Mouse (Mus musculus) embryo, embryonic 11 days (tissue): ENCODE measurements at regions not wholly inside any gene's neighbourhood (a gene's known extent, or its start where the extent isn't known, plus 50 kb on each side); places are given as distances from the start of the nearest gene placed in this dataset.
A peak's percentile ranks its signal among the peaks of the same experiment; 100 is the strongest.

Experiments used
- DNase-seq: peaks from one replicate; pipeline ENCODE4 v3.0.0-alpha.2; 2015

DNA sequence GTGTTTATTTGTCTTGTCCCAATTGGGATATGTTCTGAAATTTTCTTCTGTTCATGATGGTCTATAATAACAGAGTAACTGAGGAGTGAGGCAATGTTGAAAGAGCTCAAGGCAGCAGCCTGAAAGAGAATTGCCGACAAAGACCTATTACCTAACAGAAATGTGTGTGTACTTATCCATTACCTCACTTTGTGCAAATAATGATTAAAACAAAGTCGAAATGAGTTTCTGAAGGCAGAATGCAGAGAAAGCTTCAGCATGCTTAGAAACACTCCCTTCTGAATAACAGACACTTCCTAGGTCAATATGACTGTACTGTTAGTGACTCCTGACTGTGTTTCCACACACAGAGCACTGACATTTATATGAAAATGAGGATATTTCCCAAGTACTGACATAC, 63.0 kb downstream of the Kbtbd8 start:
- DNase-seq, result no peak

DNA sequence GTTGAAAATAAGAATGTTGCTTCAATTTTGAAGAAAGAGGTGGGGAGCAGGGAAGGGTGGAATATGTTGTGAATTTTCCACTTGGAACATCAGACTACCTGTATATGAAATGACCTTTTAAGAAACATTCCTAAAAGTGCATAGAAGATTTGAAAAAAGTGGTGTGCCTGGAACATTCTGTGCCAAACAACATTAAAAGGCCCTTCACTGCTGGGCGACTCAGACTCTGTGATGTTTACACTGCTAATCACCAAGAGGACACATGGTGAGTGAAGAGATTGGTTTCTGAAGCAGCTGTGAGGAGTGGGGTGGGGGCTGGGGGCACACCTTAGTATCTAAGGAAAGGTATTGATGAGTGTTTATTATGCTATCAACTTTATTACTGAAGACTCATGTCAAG, 65.2 kb downstream of the Kbtbd8 start:
- DNase-seq, result no peak

DNA sequence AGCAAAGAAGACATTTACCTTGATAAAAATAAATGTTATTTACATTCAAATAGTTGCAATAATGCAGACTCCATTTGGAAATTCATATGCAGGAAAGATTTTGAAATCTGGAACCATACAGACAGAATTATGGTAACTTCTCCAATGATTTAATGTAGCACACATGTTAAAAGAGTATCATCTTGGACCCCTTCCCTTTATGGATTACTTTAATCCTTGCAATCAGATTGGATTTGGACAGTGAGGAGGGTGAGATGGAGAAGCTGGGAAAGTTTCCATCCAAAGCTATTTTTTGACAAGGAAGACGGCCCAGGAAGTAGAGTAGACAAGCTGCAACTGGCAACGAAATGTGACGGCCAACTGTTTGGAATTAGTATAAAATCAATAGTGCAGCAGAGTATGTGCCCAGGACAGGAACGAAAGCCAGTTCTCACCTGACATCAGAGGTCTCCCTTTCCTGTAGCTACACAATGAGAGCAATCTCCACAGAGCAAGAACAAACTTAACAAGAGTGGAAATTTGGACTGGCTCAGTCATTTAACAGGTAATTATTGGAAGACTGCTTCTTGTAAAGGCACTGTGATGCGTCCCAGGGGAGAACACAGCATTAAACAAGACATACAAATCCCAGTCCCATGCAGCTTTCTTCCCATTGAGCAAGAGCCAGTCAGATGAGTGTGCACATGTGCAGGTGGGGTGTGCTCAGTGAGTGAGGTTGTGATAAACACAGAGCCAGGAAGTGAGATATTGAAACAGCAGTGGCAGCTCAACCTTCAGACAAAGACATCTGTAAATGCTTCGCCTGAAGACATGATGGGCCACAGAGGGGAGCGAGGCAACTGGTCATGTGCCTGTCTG, 68.3 kb downstream of the Kbtbd8 start:
- DNase-seq, result no peak

DNA sequence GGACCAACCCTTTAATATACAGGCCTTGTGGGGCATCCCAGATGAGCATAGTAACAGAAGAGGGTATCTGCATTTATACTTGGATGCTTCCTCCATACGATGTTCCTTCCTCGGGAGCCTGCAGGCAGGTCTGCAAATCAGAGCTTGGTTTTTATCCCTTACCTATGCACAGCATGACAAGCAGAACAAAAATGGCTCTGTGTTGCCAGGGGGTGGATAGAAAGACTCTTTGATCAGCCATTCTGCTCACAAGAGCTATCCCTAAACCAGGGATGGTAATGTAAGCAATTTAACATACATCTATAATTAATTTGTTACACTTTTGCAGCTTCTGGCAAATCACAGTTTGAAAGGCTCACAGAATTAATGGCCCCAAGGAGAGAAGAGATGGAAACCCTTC, 79.6 kb downstream of the Kbtbd8 start:
- no peak for DNase-seq

DNA sequence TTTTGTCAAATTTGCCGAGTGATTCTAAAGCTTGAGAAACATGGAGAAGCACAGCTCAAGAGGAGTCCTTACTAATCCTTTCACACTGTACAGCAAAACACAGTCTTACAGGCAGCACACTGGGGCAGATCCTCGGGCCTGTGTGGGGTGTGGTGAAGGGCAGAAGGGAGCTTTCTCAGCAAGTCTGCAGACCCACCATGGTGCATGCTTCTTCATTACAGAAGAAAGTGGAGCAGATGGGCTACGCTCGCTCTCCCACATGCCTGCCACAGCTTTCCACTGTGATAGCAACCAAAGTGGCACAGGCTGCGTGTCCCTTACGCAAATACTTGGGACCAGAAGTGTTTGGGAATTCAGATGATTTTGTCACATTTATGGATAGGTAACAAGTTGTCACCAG, 81.6 kb downstream of the Kbtbd8 start:
- DNase-seq, result no peak

DNA sequence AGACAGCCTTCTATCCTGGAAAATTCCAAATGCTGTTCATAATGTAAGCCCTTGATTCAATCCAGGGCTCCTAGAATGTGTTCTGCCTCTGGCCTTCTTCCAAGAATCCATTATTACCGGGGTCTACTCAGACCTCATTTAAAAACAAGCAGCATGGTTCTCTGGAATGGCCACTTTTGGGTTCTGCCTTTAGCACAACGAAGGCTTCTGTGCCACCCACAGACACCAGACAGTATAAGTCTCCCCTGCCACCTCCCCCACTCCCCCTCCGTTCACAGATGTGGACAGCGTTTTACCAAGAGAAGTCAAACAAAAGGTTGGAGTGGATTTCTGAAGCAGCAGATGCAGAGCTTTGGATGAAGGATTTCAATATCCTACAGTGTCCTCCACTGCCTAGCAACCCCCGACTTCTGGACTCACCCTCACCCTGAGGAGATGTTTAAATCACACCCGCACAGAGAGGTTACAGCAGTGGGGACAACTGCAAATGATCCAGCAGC, 85.3 kb downstream of the Kbtbd8 start:
- peak; percentile 48 for DNase-seq

DNA sequence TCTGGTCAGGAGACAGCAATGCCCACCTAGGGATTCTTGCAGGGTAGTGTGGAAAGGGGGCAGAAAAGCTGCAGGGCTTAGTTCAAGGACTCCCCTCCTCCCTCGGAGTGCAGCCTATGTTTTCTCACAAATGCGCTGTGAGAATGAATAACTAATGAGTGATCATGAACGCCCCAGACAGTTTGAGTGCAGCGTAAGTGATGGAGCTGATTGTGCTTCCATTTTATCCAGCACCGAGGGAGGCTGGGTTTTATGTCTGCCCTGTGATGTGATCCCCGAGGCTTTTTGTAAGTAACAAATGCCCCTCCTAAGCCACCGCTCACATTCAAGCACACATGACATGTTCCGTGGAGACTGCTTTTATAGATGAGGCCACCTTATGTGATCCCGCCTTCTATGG, 85.9 kb downstream of the Kbtbd8 start:
- peak; percentile 54 for DNase-seq

DNA sequence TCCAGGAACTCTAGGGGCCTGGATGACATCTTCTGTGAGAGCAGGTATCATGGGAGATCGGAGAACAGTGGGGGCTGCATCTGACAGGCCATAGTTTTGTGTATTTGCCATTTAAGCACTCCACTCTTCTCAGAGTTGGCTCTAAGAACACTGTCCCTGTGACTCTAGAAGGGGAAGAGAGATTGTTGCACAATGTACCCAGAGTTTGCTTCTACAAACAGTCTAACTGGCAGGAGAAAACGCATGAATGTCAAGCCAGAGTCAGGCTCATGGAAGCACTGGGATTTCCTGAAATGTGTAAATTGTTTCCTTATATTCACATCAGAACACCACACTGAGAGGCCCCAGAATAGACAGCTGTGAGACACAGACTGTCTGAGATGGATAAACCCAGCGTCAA, 87.2 kb downstream of the Kbtbd8 start:
- DNase-seq, result no peak

DNA sequence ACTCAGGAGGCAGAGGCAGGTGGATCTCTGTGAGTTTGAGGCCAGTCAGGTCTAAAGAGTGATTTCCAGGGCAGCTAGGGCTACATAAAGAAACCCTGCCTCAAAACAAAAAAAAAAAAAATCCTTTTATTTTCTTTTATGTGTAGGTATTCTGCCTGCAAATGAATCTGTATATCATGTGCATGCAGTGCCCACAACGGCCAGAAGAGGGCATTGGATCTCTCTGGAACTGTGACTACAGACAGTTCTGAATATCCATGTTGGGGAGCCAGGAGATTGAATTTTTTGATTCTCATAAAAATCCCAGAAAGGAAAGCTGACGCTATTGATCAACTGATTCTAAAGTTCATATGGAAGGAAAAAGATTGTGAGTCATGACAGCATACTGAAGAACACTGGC, 90.0 kb downstream of the Kbtbd8 start:
- DNase-seq, result peak; percentile 35

DNA sequence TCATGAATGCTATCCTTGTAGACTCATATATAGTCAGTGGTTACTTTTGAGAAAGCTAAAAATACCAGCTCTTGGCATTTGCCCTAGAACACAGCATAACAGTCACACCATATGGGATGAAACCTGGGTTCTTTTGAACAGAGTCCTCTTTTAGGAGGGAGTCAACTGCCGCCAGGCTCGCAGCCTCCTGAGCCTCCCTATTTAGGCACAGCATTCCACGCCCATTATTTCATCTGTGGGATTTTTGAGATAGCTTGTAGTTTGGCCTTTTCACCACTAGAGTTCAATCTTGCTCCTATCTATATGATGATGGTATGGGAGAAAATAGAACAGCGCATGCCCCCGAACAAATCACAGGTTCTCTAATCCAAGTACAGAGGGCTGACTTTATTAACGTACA, 100.4 kb downstream of the Kbtbd8 start:
- peak; percentile 50 for DNase-seq

DNA sequence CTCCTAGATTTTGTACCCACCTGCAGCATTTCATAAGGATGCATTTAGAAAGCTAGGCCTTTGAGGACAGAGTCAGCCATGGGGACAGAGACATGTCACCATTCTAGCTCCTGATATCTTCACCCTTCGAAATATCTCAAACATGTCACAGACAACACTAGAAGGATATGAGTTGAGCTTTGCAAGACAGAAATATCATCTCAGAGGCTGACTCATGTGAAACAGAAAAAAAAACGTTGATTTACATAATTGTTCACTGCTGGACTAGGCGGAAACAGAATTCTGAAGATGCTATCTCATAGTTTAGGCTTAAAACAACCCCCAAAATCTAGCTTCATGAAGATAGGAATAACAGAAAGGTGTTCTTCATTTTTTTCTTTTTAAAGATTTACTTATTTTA, 101.8 kb downstream of the Kbtbd8 start:
- DNase-seq, result no peak

DNA sequence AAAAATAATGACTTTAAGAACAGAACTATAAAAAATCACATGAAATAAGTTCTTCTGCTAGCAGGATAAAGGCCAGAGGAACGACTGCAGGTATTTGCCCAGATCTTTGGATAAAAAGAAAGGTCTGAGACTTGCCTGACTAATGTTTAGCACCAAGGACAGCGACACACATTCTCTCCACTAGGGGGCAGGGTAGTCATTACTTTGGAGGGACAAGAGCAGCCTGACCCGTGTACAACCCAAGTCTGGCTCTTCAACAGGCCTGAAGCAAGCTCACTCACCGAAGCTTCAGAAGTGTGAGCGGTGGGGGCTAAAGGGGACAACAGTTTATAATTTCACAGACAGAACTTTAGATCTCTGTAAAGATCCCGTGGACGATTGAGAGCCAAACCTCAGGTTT, 98.4 kb upstream of the Gm10234 start:
- DNase-seq, result peak; percentile 88

DNA sequence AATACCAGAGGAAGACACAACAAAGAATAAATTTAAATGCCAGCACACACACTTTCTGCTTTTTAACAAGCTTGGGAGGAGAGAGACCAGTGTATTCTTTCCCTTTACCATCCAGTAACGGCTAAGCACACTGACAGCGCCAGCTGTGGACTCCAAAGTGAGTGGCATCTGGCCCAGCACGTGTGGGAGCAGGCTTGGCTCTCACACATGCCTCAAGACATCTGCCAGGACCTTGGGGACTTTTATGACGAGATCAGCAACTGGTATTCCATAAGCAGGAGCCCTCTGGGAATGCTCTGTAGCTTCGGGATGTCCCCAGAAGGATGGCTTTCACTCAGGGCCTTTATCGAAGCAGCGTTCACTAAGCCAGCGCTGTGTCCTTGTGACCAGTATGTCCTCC, 92.0 kb upstream of the Gm10234 start:
- no peak for DNase-seq

DNA sequence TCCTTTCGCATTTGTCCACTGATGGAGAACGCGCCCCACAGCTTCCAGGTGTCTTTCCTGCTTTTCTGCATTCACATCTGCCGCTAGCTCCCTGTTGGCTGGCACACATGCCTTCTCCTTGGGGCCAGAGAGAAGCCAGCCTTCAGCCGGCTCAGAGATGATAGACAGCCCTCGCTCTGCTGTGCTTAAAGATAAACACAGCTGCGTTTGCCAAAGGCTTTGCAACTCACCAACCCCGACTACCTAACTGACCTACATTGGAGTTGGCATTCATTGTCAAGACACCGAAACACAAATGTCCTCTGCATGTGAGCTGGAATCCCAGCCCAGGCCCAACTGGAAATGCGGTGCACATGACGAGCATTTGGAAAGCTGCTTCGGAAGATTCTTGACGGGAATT, 87.2 kb upstream of the Gm10234 start:
- no peak for DNase-seq

DNA sequence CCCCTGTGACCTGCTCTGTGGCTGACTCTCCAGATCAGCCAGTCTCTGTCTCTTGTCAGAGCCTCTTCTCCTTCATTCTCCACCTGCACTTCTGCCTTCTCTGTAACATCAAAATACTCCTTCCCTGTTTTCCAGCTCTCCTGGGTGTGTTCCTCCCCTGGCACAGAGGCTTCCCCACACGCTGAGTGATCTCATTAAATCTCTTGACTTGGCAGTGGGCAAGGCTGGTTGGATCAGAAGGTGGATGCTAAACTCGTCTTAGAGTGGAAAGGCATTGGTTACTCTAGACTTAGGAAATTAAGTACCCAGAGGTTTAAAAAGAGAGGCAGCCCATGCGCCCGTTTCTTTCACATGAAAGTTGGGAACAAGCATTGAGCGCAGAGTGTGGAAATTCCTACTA, 78.3 kb upstream of the Gm10234 start:
- DNase-seq, result no peak

DNA sequence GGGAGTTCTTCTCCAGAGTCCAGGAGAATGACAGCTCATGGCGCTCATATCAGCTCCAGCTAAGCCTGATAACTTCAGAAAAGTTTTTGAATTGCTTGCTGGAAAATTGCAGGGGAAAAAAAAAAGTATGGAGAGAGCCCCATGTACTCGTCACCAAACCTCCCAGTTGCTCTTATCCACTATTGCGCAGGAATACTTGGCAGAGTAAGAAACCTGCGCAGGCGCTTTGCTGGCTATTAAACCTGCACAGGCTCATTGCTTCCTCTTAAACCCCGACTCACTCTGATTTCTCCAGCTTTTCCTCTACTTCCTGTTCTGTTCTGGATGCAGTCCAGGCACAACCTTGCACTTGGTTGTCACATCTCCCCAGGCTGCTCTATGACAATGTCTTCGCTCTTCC, 77.0 kb upstream of the Gm10234 start:
- DNase-seq, result no peak

DNA sequence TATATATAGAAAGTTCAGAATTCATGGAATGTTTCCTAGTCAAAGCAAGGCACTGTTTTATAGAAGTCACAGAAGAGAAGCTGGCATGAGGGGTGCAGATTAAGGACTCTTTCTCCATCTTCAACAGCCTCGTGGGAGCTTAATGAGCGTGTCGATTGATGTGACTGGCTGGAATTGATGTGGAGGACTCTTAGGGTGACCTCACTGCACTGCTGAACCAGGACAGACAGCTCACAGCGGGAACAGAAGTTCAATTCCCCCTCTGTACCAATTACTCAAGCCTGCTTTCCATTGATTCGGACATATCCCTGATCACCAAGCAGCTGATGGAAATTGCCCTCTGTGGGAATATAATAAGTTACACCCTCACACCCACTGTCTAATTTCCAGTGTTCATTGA, 65.6 kb upstream of the Gm10234 start:
- peak; percentile 41 for DNase-seq

DNA sequence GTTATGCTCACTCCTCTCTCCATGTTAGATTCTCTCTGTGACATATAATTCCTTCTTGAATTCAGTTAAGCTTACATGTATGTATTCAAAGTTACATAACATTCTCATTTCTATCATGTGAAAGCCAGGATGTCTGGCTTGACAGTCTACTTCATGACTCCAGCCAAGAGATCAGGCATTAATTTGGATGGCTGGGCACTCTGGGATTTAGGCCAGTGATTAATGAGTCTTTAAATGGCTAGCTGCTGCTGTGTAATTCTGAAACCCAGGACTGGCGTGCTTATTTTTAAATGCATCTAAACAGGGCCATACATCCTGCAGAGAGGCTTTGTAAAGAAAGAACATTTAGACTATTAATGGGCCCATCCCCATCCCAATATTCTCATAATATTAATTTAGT, 60.9 kb upstream of the Gm10234 start:
- no peak for DNase-seq

DNA sequence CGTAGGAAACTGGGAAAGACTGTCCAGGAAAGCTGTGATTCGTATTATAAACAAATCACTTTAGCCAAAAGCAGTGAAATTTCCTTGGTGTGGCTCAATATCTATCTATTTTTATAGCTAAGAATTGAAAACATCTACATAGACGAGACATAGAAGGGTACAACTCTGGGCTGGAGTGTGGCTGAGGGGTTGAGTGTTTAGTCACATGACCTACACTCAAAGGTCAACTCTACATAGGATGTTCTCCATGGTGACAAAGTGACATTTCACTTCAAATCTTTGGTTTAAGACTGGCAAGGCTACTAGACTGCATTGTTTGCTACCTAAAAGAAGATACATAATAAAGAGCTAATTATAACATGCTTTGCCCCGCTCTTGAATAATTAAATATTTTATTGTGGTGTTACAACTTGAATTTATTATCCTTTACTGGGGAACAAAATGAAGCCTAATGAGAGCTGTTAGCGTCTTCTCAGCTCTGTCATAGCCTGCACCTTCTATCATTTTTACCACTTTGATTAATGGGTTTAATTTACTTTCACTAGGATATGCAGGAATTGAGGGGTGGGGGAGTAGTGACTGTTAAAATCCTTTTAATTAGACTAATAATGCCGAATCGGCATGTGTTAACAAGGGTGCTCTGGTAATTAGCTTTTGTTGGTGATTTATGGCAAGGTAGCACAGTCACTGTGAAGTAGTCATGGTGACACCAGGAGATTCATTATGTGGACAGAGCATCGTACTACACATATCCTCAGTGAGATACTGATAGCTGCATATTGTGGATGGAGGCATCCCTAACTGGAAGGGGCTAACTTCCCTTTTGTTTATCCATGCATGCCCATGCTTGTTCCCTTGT, 57.7 kb upstream of the Gm10234 start:
- no peak for DNase-seq

DNA sequence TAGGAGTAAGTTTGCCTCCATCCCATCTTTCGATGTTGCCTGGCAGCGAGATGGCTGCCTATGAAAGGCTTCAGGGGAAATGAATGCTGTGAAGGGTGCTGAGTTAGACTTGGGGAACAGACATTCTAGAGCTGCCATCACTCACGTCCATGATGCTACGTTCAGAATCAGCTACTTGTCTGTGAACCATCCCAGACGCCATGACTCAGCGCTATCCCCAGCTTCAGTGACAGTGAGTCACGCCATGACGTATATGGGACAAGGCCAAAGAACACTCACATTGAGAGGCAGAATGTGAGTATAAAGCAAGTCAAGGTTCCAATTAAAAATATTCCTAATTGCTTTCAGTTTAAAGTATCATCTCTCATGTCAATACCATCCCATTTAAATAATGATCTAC, 52.4 kb upstream of the Gm10234 start:
- no peak for DNase-seq
